Mouse (Mus musculus): Measurements from ENCODE around the gene Syngr3. TPM values are rescaled to one million over a fixed set of nuclear protein-coding genes. Genes with fewer than 3 reads are reported as not detected.
"Not testable (repeated sequence)": the region's sequence is repeated elsewhere in the genome, so short reads cannot be mapped to it uniquely, and the experiment has no call there.

Gene Syngr3
- polyA plus RNA-seq, 1 experiment: 183 TPM

DNA sequence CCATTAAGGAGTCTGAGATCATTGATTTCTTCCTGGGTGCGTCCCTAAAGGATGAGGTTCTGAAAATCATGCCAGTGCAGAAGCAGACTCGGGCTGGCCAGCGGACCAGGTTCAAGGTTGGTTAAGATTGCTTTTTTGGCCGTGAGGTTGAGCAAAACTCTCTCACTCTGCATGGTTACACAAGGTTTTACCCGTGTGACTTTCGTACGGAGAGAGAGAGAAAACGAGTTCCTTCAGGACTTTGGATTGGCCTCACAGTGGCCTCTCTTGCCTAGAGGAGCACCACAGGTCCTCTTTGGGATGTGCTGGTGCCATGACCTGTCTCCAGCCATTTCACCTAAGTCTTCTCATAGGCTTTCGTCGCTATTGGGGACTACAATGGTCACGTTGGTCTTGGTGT lies 30.9 kb upstream of the Syngr3 start:
- not testable (repeated sequence) for DNase-seq (ENCODE audit: extremely low spot score in 1 of 2, low spot score in 1 of 2)

DNA sequence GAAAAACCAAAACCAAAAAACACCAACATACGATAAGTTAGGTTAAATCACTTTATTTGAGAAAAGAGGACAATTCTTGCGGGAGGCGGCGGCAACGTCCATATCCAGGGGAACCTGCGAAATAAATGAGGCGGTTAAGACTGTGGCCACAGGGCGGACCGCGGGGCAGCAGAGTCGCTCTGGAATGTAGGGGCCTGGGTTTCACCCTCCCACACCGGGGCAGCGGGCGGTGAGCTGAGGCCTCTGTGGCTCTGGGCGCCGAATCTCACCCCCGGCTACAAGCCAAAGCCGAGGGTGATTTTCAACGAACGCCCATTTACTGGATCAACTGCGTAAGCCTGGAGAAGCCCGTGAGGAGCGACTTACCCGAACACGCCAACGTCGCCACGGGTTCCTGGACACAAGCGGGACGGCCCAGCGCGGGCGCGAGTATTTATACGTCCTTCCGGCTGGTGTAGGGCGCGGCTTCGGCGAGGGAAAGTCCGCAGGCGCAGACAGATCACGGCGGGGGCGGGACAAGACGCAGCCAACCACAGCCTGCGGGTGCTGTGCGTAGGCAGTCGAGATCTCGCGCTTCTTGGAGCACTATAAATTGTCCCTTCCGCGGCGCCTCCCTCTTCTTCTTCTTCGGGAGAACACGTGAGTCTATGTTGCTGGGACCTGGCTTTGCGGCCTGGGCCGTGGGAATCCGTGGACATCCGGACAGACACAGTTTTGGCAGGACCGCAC lies 29.9 kb upstream of the Syngr3 start:
- peak; percentile 98 to 99 for DNase-seq (ENCODE audit: extremely low spot score in 1 of 2, low spot score in 1 of 2)

DNA sequence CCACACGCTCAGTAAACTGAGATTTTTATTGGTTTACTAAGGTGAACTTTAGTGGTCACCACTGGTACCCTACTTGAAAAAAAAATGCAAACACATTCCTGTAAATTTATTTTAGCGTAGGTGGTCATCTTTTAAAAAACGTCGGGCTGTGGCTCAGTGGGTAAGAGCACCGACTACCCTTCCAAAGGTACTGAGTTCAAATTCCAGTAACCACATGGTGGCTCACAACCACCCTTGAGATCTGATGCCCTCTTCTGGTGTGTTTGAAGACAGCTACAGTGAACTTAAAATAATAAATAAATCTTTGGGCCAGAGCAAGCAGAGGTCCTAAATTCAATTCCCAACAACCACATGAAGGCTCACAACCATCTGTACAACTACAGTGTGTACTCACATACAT lies 29.2 kb upstream of the Syngr3 start:
- not testable (repeated sequence) for DNase-seq (ENCODE audit: extremely low spot score in 1 of 2, low spot score in 1 of 2)

DNA sequence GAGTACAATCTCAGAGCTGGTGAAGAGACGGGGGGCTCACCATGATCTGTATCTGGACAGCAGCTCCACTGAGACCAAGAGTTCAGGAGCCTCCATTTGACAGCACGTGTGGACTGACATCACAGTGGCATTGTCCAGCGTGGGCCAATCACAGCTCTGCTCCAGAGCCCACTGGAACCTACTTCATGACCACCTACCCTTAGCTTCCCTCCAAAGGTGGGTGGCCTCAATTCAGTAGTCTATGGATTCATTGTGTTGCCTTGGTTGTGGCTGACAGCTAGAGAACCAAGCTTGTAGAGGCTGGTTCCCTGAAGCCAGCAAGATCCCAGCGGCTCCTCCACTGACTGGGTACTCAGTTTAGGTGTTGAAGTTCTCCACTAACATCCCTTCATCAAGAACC lies 28.2 kb upstream of the Syngr3 start, which contains the start of the genes Rnf151 and Rps2:
TSS of gene Rnf151 (minus strand) at position 121 of the 400 bp plus-strand sequence.
TSS of gene Rps2 (plus strand) at position 174 of the 400 bp plus-strand sequence.
- DNase-seq (ENCODE audit: extremely low spot score in 1 of 2, low spot score in 1 of 2): no peak

DNA sequence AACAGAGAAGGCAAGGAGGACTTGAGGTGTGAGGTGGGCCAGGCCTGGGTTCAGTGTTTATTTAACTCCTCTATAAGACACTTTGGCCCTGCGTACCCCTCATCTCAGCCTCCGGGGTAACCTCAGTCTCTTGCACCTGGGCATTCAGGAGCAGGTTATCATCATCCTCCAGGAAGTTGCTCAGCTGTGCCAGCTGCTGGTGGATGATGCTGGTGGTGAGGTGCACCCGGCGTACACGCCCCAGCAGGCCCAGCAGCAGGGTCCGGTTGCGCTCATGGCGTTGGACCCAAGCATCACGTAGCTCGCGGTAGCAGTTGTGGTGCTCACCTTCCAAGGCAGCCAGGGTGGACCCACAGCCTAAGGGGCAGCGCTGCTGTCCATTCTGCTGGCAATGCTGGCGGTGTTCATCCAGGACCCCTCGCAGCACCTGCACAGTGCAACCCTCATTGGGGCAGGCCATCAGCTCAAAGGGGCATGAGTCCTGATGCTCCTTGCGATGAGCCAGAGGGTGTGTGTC lies 26.5 kb upstream of the Syngr3 start:
- no peak for DNase-seq (ENCODE audit: extremely low spot score in 1 of 2, low spot score in 1 of 2)

DNA sequence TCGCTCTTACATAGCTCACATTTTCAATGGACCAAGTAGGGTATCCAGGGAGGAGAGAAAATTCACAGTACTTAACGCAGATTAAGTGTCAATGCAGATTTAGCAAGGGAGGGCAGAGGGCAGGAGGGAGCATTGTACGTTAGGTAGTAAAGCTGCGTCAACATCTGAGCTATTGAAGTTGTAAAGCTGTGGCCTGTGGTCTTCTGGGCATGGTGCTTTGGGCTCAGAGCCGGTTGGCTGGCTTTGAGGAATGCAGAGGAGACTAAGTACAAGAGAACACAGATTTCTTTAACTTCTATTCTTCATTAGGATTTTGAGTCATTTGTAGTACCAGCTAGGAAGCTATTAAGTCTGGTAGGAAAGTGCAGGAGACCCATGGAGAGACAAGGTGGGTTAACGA lies 25.8 kb upstream of the Syngr3 start:
- DNase-seq (ENCODE audit: extremely low spot score in 1 of 2, low spot score in 1 of 2): no peak

DNA sequence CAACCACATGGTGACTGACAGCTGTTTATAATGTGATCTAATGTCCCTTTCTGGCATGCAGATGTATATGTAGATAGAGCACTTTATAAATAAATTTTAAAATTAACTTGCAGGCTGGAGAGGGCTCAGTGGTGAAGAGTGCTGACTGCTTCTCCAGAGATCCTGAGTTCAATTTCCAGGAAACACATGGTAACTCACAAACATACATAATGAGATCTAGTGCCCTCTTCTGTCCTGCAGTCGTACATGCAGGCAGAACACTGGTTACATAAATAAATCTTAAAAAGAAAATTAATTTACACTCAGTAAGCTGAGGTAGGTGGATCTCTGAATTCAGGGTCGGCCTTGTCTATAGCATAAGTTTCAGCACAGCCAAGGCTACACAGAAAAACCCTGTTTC lies 18.9 kb upstream of the Syngr3 start:
- no peak for DNase-seq (ENCODE audit: extremely low spot score in 1 of 2, low spot score in 1 of 2)

DNA sequence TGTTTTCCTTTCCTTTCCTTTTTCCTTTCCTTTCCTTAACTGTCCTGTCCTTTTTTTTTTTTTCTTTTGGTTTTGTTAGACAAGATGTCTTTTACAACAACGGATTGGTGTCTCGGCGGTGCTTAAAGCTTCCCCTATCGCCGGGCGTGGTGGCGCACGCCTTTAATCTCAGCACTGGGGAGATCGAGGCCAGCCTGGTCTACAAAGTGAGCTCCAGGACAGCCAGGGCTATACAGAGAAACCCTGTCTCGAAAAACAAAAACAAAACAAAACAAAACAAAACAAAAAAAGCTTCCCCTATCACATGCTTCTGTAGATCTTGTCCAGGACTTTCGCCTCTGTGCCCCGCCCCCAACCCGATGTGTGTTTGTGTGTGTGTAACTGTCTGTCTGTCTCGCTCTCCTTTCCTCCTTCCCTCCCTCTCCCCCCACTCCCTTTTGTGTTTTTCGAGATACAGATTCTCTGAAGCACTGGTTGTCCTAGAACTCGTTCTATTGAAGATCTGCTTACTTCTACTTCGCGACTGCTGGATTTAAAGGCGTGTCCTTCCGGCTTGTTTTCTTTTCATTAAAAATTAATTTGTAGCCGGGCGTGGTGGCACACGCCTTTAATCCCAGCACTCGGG lies 18.2 kb upstream of the Syngr3 start:
- DNase-seq (ENCODE audit: extremely low spot score in 1 of 2, low spot score in 1 of 2): no peak

DNA sequence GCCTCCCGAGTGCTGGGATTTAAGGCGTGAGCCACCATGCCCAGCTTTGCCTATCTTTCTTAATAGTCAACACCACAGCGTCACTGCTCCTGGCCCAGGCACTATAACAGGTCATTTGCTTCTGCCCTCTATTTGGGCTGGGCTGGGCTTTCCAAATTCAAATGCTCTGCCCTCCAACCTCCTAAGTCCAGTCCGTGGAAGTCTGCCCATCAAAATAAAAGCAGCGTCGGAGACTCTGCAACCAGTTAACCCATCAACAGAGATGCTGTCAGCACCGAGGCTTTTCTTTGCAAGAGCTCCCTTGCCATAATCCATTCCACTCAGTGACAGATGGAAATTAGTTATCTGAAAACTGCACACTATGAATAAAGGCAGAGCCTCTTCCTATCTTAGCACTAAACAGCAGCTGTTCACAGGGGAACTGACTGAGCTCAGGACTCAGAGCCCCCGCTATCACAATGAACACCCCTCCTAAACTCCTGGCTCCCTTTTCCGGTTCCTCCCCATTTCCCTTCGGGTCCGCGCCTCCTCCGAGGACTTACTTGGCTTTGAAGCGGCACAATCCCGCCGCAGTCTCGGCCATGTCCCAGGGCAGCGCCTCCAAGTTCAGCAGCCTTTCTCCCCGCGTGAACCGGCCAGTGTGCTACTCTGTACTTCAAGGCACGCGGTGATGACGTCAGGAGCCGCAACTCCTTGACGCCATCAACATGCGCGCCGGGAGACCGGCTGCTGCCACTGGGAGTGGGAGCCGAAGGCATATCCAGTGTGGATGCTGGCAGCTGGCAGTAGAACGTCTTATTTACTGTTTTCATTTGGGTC lies 17.4 kb upstream of the Syngr3 start, which contains the start of gene Tbl3:
TSS of gene Tbl3 (minus strand) at position 679 of the 819 bp plus-strand sequence.
- DNase-seq (ENCODE audit: extremely low spot score in 1 of 2, low spot score in 1 of 2): peak; percentile 88 to 97

DNA sequence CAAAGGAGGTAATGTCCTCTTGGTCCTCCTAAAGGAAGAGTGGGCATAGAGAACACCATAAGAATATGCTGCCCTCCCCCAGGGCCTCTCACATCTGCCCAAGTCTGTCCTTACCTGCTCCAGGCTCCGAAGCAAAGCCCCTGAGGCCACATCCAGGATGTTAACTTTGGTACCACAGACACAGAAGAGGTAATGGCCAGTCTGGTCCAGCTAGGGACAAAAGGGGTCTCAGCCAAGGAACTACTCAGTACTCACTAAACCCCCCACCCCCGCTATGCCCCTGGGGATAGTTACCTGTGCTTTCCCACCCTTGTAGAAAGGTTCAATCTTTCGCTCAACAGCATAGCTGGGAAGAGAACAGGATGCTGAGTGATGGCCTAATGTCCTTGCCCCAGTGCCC lies 16.1 kb upstream of the Syngr3 start:
- DNase-seq (ENCODE audit: extremely low spot score in 1 of 2, low spot score in 1 of 2): no peak

DNA sequence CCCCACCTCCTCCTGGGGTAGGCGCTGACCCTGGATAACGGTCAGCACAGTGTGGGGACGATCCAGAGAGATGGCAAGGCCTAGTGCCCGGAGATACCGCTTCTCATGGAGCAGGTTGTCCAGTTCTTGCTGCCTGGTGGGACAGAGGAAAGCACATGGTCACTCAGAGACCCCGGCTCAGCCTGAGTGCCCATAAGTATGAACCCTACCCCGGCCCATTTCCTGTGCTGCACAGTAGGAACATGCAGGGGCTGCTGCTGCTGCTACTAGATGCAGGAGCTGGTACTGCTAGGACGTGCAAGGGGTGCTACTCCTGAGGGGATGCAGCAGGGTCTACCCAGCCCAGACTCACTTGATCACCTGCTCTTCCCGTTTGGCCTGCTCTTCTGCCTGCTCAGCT lies 11.5 kb upstream of the Syngr3 start:
- DNase-seq (ENCODE audit: extremely low spot score in 1 of 2, low spot score in 1 of 2): no peak

DNA sequence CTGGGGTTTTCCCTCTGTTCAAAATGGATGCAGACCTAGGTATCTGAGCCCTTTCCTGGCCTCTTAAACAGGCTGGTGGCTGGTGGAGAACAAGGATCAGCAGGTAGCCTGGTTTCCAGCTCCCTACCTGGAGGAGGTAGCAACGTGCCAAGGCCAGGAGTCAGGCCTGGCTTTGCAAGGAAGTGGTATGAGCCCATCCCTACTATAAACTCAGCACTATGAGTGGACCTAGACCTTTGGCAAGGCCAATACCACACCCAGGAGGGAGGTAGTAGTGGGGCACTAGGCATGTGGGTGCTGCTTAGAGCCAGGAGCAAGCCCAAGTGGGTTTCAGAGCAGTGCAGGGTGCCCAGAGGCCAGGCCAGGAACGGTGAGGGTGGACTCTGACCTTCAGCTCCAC lies 9.7 kb upstream of the Syngr3 start:
- no peak for DNase-seq (ENCODE audit: extremely low spot score in 1 of 2, low spot score in 1 of 2)

DNA sequence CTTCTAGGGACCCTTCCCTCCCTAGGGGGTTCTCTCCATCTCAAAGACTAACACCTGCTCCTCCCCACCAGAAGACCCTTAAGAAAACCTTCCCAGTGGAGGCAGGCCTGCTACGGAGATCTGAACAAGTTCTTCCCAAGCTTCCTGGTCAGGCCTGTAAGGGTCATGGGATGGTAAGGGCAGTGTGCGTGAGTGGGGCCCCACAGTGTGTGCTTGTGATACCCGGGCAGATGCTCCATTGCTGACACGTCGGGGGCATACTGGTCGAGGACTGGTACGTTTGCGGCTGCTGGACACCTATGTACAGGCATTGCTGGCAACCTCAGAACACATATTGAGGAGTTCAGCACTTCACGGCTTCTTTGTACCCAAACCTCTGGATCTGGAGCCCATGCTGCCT lies 9.0 kb upstream of the Syngr3 start:
- DNase-seq (ENCODE audit: extremely low spot score in 1 of 2, low spot score in 1 of 2): no peak

DNA sequence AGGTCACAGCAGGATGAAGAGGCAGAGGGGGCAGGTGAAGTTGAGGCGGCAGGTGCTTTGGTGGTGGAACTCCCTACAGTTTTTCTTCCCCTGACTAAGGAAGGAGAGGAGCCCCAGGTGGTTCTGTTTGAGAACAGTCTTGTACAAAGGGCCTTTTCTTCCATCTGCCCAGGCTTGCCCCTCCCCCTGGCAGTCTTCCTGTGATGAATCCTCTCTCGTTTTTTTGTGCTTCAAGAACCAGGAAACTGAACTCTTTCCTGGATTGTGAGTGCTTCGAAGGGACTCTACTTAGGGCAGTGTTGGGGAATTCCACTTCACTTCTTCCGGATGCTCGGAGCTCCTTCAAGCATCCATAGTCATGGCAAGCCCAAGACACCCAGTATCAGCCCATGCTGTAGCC lies 8.2 kb upstream of the Syngr3 start:
- DNase-seq (ENCODE audit: extremely low spot score in 1 of 2, low spot score in 1 of 2): no peak

DNA sequence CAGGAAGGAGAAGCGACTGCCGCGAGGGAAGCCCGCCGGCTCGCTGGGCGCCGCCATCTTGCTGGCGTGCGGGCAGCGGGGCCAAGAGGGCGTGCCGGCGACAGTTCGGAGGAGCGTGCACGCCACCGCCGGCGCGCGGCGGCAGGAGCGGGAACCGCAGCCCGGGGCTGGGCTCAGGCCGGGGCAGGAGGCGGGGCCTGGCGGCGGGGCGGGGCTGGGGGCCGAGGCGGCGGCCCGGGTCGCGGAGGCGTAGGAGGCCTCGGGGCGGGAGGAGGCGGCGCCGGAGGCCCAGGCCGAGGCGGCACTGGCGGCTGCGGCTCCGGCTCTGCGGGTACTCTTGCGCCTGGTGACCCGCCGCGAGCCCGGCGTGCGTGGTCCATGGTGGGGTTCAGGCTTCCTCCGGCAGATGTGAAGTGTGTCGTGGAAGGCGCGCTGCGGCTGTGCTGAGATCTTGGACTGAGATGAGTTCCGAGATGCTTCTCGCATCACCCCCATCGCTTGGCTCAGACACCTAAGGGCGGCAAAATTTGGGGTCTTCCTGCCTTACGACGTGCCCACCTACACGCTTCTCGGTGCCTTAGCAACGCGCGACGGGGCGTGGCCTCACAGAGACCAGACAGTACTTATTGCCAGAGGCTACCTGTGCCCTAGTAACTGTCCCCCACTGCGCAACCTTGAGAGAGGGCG lies 6.4 kb upstream of the Syngr3 start, which contains the start of the genes Gfer and Noxo1:
TSS of gene Gfer (minus strand) at position 146 of the 687 bp plus-strand sequence.
TSS of gene Noxo1 (plus strand) at position 224 of the 687 bp plus-strand sequence.
- peak; percentile 42 to 78 for DNase-seq (ENCODE audit: extremely low spot score in 1 of 2, low spot score in 1 of 2)

DNA sequence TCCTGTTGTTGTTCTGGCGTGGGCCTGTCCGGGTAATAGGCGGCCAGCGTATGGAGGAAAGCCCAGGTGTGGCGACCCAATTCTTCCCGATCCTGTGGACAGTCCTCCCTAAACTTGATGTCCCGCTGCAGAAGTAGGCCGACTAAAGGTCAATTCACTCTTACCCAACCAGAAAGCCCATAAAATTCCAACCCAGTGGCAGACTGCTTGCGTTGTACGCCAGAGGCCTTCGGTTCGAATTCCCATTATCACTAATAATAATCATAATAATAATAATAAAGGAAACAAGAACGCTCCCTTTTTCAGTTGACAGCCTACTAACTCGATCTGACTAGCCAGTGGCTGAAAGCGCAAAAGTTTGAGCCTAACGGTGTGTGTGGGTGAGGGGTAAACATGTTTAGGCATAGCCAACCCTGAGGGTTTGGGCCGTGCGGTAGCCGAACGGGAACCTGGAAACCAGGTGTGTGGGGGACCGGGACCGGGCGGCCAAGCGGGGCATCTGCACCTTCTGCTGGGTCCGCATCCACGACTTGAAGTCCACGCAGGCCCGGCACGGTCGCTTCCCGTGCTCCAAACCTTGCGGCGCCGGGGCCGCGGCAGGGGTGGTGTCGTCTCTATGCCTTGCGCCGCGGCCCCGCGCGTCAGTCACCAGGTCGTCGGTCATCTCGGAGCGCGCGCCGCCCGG lies 5.7 kb upstream of the Syngr3 start:
- DNase-seq (ENCODE audit: extremely low spot score in 1 of 2, low spot score in 1 of 2): no peak

DNA sequence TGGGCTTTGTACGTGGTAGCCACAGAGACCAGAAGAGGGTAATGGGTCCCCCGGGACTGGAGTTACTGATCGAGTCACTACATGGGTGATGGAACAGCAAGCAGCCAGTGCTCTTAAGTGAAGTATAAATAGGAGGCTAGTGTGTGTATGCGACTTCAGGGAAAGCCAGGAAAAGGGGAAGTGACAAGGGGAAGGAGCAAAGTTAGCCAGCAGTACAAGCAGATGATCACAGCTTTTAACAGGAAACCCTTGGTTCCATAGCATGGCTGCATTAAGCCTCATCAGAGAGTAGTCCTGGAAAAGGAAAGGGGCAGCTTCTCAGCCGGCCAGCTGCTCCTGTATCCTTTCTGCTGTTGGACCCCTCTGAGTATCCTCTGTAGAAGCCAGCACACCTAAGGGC lies 2.6 kb upstream of the Syngr3 start:
- DNase-seq (ENCODE audit: extremely low spot score in 1 of 2, low spot score in 1 of 2): no peak

DNA sequence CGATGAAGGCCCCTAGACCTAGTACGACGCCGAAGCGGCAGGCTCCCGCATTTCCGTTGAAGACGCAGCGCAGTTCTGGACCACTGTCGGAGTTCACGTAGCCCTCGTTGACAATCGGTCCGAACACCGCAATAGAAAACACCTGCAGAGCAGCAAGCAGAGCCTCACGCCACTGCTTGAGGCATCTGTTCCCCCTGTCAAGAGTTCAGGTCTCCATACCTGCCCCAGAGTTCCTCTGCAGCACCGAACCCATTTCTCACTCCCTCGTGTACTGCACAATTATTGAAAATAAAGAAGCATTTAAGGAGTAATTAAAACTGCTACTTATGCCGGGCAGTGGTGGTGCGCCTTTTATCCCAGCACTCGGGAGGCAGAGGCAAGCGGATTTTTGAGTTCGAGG lies 2.2 kb downstream of the Syngr3 start:
- DNase-seq (ENCODE audit: extremely low spot score in 1 of 2, low spot score in 1 of 2): no peak

DNA sequence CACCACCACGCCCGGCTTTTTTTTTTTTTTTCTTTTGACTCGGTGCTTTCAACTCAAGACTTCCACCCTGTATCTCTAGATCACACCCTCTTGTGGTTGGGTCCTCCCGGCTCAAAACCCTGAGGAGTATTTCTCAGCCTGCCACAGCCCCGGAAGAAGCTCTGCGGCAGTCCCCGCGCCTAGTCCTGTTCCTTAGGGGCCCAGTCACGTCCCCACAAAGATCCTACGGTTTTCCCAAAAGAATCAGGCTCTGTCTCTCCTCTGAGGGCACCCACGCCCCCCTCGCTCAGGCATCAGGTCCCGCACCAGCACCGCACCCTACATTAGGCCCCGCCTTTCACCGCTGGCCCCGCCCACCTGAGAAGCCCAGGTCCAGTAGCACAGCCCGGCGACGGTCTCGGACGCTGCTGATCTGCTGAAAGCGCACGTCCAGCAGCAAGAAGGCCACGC lies 2.6 kb downstream of the Syngr3 start:
- no peak for DNase-seq (ENCODE audit: extremely low spot score in 1 of 2, low spot score in 1 of 2)

DNA sequence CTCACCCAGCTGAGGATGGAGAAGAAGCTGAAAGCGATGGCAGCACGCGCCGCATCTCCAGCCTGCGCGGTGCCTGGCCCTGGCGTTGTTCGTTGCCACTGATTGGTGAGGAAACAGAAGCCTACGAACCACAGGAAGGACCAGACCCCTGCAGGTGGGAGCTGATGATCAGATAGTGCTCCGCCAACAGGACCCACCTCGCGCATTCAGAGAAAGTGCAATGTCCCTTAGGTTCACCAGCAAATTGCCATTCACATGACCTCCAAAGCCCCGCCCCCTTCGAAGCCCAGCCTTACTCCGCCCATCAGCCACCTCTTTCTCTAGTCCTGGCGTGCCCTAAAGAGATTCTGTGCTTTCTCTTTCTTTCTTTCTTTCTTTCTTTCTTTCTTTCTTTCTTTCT lies 3.2 kb downstream of the Syngr3 start:
- DNase-seq (ENCODE audit: extremely low spot score in 1 of 2, low spot score in 1 of 2): no peak

All from frontal cortex, adult 2 months (tissue).